Comparison of ENCODE assay signal across 30 mouse cellular contexts in genomic region chr9:110984096-110984495, GRCm38 (mm10). TPM values are rescaled to one million over a fixed set of nuclear protein-coding genes. Genes with fewer than 3 reads are reported as not detected.
A peak's percentile ranks its signal among the peaks of the same experiment; 100 is the strongest.
DNase-seq lines count a peak whose midpoint lies in the region; ATAC-seq and TF ChIP-seq lines count a peak whose summit lies in the region.
"Had no signal": no experiment of that assay in that cellular context is flagged by ENCODE, and none has a peak within 500 bp of the region (broad histone marks: within the 10 kb centered on the region; RNA-seq: fewer than 3 reads in every experiment).

No protein-coding gene starts in this region.

- no peak for ATAC-seq in intestine, postnatal 0 days
- ATAC-seq: CD4-positive, CD25-positive, alpha-beta regulatory T cell, adult 4 months; forebrain, embryonic 14.5 days; forebrain, embryonic 16.5 days had no signal

- no peaks in the 10 kb centered on the region for H3K36me3 ChIP-seq in intestine, postnatal 0 days (ENCODE audit: control insufficient read depth, insufficient read depth)
- H3K36me3 ChIP-seq: embryonic facial prominence, embryonic 13.5 days; embryonic facial prominence, embryonic 15.5 days; forebrain, embryonic 10.5 days; forebrain, embryonic 12.5 days had no signal

- no peak overlapping the region for H3K4me3 ChIP-seq in intestine, postnatal 0 days (ENCODE audit: low read depth, low read length)
- H3K4me3 ChIP-seq: embryonic facial prominence, embryonic 13.5 days; embryonic facial prominence, embryonic 15.5 days; erythroblast, embryonic 14.5 days; forebrain, embryonic 10.5 days; forebrain, embryonic 12.5 days had no signal

- no peak for TF ChIP-seq CTCF in intestine, postnatal 0 days (IDR thresholded peaks at IDR 0.05; ENCODE audit: low read depth)

- H3K27me3 ChIP-seq in intestine, postnatal 0 days (replicated peaks; ENCODE audit: control insufficient read depth, insufficient read depth, low read length) = no peaks in the 10 kb centered on the region
- H3K27me3 ChIP-seq: CH12.LX; embryonic facial prominence, embryonic 13.5 days; embryonic facial prominence, embryonic 15.5 days; forebrain, embryonic 12.5 days had no signal

- no peaks in the 10 kb centered on the region for H3K4me1 ChIP-seq in intestine, postnatal 0 days (replicated peaks; ENCODE audit: control insufficient read depth, insufficient read depth, low read length)
- H3K4me1 ChIP-seq: embryonic facial prominence, embryonic 13.5 days; embryonic facial prominence, embryonic 15.5 days; forebrain, embryonic 10.5 days; forebrain, embryonic 12.5 days had no signal

- H3K27ac ChIP-seq in intestine, postnatal 0 days (ENCODE audit: low read depth, low read length) = no peak overlapping the region
- H3K27ac ChIP-seq: embryonic facial prominence, embryonic 13.5 days; embryonic facial prominence, embryonic 15.5 days; forebrain, embryonic 10.5 days; forebrain, embryonic 12.5 days had no signal

- 94% methylated on average over 9 of the region's 9 CpGs for WGBS in intestine, postnatal 0 days

- DNase-seq in heart, adult 11 months = peak; percentile 54
- DNase-seq in heart, adult 18-20 months = no peak
- peak; percentile 41 for DNase-seq in ES-CJ7 (ENCODE audit: low read depth, low spot score)
- peak; percentile 71 for DNase-seq in ZHBTc4 (ENCODE audit: low read depth, low spot score)
- DNase-seq: adrenal gland, adult 2 months; adrenal gland, postnatal 10 days; adrenal gland, postnatal 25 days; B cell, adult 2 months; cerebellum, adult 11 months; cerebellum, adult 18-20 months; cerebellum, adult 8-10 months; cerebellum, adult 9-11 months; cerebellum, postnatal 14 days; cerebellum, postnatal 36 days; embryo, embryonic 11 days had no signal

- no peaks in the 10 kb centered on the region for H3K9me3 ChIP-seq in intestine, postnatal 0 days (ENCODE audit: control insufficient read depth)
- H3K9me3 ChIP-seq: embryonic facial prominence, embryonic 13.5 days; embryonic facial prominence, embryonic 15.5 days; forebrain, embryonic 10.5 days; forebrain, embryonic 12.5 days had no signal

- H3K9ac ChIP-seq in intestine, postnatal 0 days (ENCODE audit: low read depth, low read length) = no peak overlapping the region
- H3K9ac ChIP-seq: embryonic facial prominence, embryonic 13.5 days; embryonic facial prominence, embryonic 15.5 days; forebrain, embryonic 12.5 days had no signal

- H3K4me2 ChIP-seq in intestine, postnatal 0 days (replicated peaks; ENCODE audit: low read depth) = no peak overlapping the region
- H3K4me2 ChIP-seq: embryonic facial prominence, embryonic 13.5 days; embryonic facial prominence, embryonic 15.5 days; forebrain, embryonic 12.5 days had no signal

RNA-seq across cellular contexts. Expression of gene Rtp3, which starts 6.3 kb away (rescaled TPM):
- 1 to 10 TPM; 2.9 to 3.8 TPM for total RNA-seq in heart, adult 18-20 months (2021)
- polyA plus RNA-seq in intestine, postnatal 0 days (2015; fragmentation: Nextera tagmentation; extraction: Ambion mirVana) = 0.10 and 0.17 TPM in 2 replicates
- total RNA-seq: CH12.LX; common myeloid progenitor, adult 5-6 weeks; MEL had no signal
- polyA plus RNA-seq: CD4-positive, CD25-positive, alpha-beta regulatory T cell, adult 4 months; embryonic facial prominence, embryonic 15.5 days; erythroblast, embryonic 14.5 days; forebrain, embryonic 10.5 days; forebrain, embryonic 12.5 days; forebrain, embryonic 14.5 days; forebrain, embryonic 16.5 days had no signal

RNA-seq across cellular contexts. Expression of gene Lrrc2, which starts 32.8 kb away (rescaled TPM):
- 100 to 1,000 TPM; 239 to 298 TPM for total RNA-seq in heart, adult 18-20 months (2021)
- polyA plus RNA-seq in intestine, postnatal 0 days (2015; fragmentation: Nextera tagmentation; extraction: Ambion mirVana) = 0.23 and 0.46 TPM in 2 replicates
- total RNA-seq: MEL had no signal
- polyA plus RNA-seq: erythroblast, embryonic 14.5 days; forebrain, embryonic 12.5 days had no signal

RNA-seq across cellular contexts. Expression of gene Ltf, which starts 35.0 kb away (rescaled TPM):
- 1 to 10 TPM in 1 of 2 experiments, under 1 TPM in 1; 0.10 to 9.8 TPM for total RNA-seq in heart, adult 18-20 months (2021)
- 8.3 and 14.1 TPM in 2 replicates for polyA plus RNA-seq in intestine, postnatal 0 days (2015; fragmentation: Nextera tagmentation; extraction: Ambion mirVana)
- total RNA-seq: ES-E14, MEL had no signal
- polyA plus RNA-seq: adrenal gland, adult 2 months; erythroblast, embryonic 14.5 days; forebrain, embryonic 10.5 days had no signal

RNA-seq across cellular contexts. Expression of gene Tdgf1, which starts 38.1 kb away (rescaled TPM):
- total RNA-seq in heart, adult 18-20 months (2021) = not detected
- 0.08 TPM in 1 of 2 replicates, not detected in the other for polyA plus RNA-seq in intestine, postnatal 0 days (2015; fragmentation: Nextera tagmentation; extraction: Ambion mirVana)
- total RNA-seq: adrenal gland, adult 2 months; adrenal gland, postnatal 10 days; adrenal gland, postnatal 25 days; CH12.LX; common myeloid progenitor, adult 5-6 weeks; MEL had no signal
- polyA plus RNA-seq: adrenal gland, adult 2 months; brain, embryonic 14.5 days; embryonic facial prominence, embryonic 11.5 days; erythroblast, embryonic 14.5 days; forebrain, embryonic 12.5 days; forebrain, embryonic 14.5 days; forebrain, embryonic 16.5 days had no signal

Comparison
In these comparisons a context has a peak if more than half of its experiments do, and no peak if none do; other contexts are left out.
1. DNase-seq: peak in heart, adult 11 months (single experiment), ES-CJ7 (single experiment) and ZHBTc4 (single experiment); none in heart, adult 18-20 months (0 of 2).